Mouse (Mus musculus): ENCODE data around the gene Fam163b. TPM values are rescaled to one million over a fixed set of nuclear protein-coding genes. Genes with fewer than 3 reads are reported as not detected.

Fam163b gene
- polyA plus RNA-seq, 1 experiment from 2014 or later: 0.09 TPM

GRCm38 (mm10) chr2:27149457-27149856 lies 7.2 kb upstream of the Fam163b start:
- no peak overlapping the region for H3K27ac ChIP-seq (ENCODE audit: low read depth, low read length)
- no peak for ATAC-seq (replicated peaks; ENCODE audit: low FRiP score)
- H3K9me3 ChIP-seq (ENCODE audit: control insufficient read depth, low read length): no peaks in the 10 kb centered on the region
- H3K4me3 ChIP-seq (ENCODE audit: low read depth, low read length): no peak overlapping the region
- H3K4me1 ChIP-seq (replicated peaks; ENCODE audit: control insufficient read depth, insufficient read depth, low read length): no peaks in the 10 kb centered on the region
- H3K4me2 ChIP-seq (ENCODE audit: low read depth, low read length, severe bottlenecking): no peak overlapping the region
- 12% methylated on average over 2 of the region's 2 CpGs for WGBS
- H3K27me3 ChIP-seq (ENCODE audit: control insufficient read depth, insufficient read depth, low read length): no peaks in the 10 kb centered on the region
- no peaks in the 10 kb centered on the region for H3K36me3 ChIP-seq (ENCODE audit: control insufficient read depth, insufficient read depth, low read length)
- no peak overlapping the region for H3K9ac ChIP-seq (ENCODE audit: low read length)
- DNase-seq (ENCODE audit: low spot score): no peak

- Histone ChIP-seq H3K4me3 (ENCODE audit: low read depth, low read length) (no peak overlapping the region), H3K27ac (ENCODE audit: low read depth, low read length) (no peak overlapping the region), H3K9me3 (ENCODE audit: control insufficient read depth, low read length) (no peaks in the 10 kb centered on the region), H3K9ac (ENCODE audit: low read length) (no peak overlapping the region), H3K36me3 (ENCODE audit: control insufficient read depth, insufficient read depth, low read length) (no peaks in the 10 kb centered on the region), H3K4me2 (ENCODE audit: low read depth, low read length, severe bottlenecking) (no peak overlapping the region), H3K4me1 (replicated peaks; ENCODE audit: control insufficient read depth, insufficient read depth, low read length) (0 out of 2 replicates have a peak, but pooled peaks cover 3% of the 10 kb centered on the region), H3K27me3 (ENCODE audit: control insufficient read depth, insufficient read depth, low read length) (peaks cover 7% of the 10 kb centered on the region)
- DNase-seq (ENCODE audit: low spot score) (no peak), ATAC-seq (replicated peaks; ENCODE audit: low FRiP score) (no peak)
- 84% methylated on average over 6 of the region's 6 CpGs for WGBS
These were observed 4.5 kb upstream of the Fam163b start for GRCm38 (mm10) chr2:27146840-27147239.

- H3K27me3 ChIP-seq (ENCODE audit: control insufficient read depth, insufficient read depth, low read length): peaks cover 9% of the 10 kb centered on the region
- WGBS: 76% methylated on average over 2 of the region's 2 CpGs
- no peak overlapping the region for H3K9ac ChIP-seq (ENCODE audit: low read length)
- H3K9me3 ChIP-seq (ENCODE audit: control insufficient read depth, low read length): no peaks in the 10 kb centered on the region
- H3K4me3 ChIP-seq (ENCODE audit: low read depth, low read length): no peak overlapping the region
- DNase-seq (ENCODE audit: low spot score): no peak
- H3K36me3 ChIP-seq (ENCODE audit: control insufficient read depth, insufficient read depth, low read length): no peaks in the 10 kb centered on the region
- no peak for ATAC-seq (replicated peaks; ENCODE audit: low FRiP score)
- H3K4me2 ChIP-seq (ENCODE audit: low read depth, low read length, severe bottlenecking): no peak overlapping the region
- H3K27ac ChIP-seq (ENCODE audit: low read depth, low read length): no peak overlapping the region
- 0 out of 2 replicates have a peak, but pooled peaks cover 4% of the 10 kb centered on the region for H3K4me1 ChIP-seq (replicated peaks; ENCODE audit: control insufficient read depth, insufficient read depth, low read length)
These were observed 2.7 kb upstream of the Fam163b start for GRCm38 (mm10) chr2:27144957-27145356.

- Histone ChIP-seq H3K36me3 (ENCODE audit: control insufficient read depth, insufficient read depth, low read length) (no peaks in the 10 kb centered on the region), H3K27me3 (ENCODE audit: control insufficient read depth, insufficient read depth, low read length) (peaks cover 9% of the 10 kb centered on the region), H3K4me3 (ENCODE audit: low read depth, low read length) (no peak overlapping the region), H3K27ac (ENCODE audit: low read depth, low read length) (no peak overlapping the region), H3K9ac (ENCODE audit: low read length) (no peak overlapping the region), H3K4me2 (ENCODE audit: low read depth, low read length, severe bottlenecking) (no peak overlapping the region), H3K9me3 (ENCODE audit: control insufficient read depth, low read length) (no peaks in the 10 kb centered on the region), H3K4me1 (replicated peaks; ENCODE audit: control insufficient read depth, insufficient read depth, low read length) (0 out of 2 replicates have a peak, but pooled peaks cover 4% of the 10 kb centered on the region)
- ATAC-seq (replicated peaks; ENCODE audit: low FRiP score) (no peak), DNase-seq (ENCODE audit: low spot score) (no peak)
- 76% methylated on average over 4 of the region's 4 CpGs for WGBS
These were observed 3.9 kb downstream of the Fam163b start for GRCm38 (mm10) chr2:27138356-27138755.

GRCm38 (mm10) chr2:27136789-27137188 lies 5.5 kb downstream of the Fam163b start:
- Histone ChIP-seq H3K9ac (ENCODE audit: low read length) (no peak overlapping the region), H3K9me3 (ENCODE audit: control insufficient read depth, low read length) (no peaks in the 10 kb centered on the region), H3K4me1 (replicated peaks; ENCODE audit: control insufficient read depth, insufficient read depth, low read length) (0 out of 2 replicates have a peak, but pooled peaks cover under 1% of the 10 kb centered on the region), H3K4me2 (ENCODE audit: low read depth, low read length, severe bottlenecking) (no peak overlapping the region), H3K27me3 (ENCODE audit: control insufficient read depth, insufficient read depth, low read length) (peaks cover 2% of the 10 kb centered on the region), H3K4me3 (ENCODE audit: low read depth, low read length) (no peak overlapping the region), H3K27ac (ENCODE audit: low read depth, low read length) (no peak overlapping the region), H3K36me3 (ENCODE audit: control insufficient read depth, insufficient read depth, low read length) (no peaks in the 10 kb centered on the region)
- WGBS: 76% methylated on average over 1 of the region's 1 CpGs
- DNase-seq (ENCODE audit: low spot score) (no peak), ATAC-seq (replicated peaks; ENCODE audit: low FRiP score) (no peak)

GRCm38 (mm10) chr2:27136336-27136735 lies 6.0 kb downstream of the Fam163b start:
- no peak overlapping the region for H3K9ac ChIP-seq (ENCODE audit: low read length)
- ATAC-seq (replicated peaks; ENCODE audit: low FRiP score) (no peak), DNase-seq (ENCODE audit: low spot score) (no peak)
- no peaks in the 10 kb centered on the region; the same call in 1 of the 2 replicates for H3K27me3 ChIP-seq (ENCODE audit: control insufficient read depth, insufficient read depth, low read length)
- H3K4me1 ChIP-seq (replicated peaks; ENCODE audit: control insufficient read depth, insufficient read depth, low read length): no peaks in the 10 kb centered on the region
- 71% methylated on average over 3 of the region's 3 CpGs for whole genome bisulfite sequencing
- no peaks in the 10 kb centered on the region for H3K9me3 ChIP-seq (ENCODE audit: control insufficient read depth, low read length)
- no peak overlapping the region for H3K4me2 ChIP-seq (ENCODE audit: low read depth, low read length, severe bottlenecking)
- no peak overlapping the region for H3K4me3 ChIP-seq (ENCODE audit: low read depth, low read length)
- H3K27ac ChIP-seq (ENCODE audit: low read depth, low read length): no peak overlapping the region
- no peaks in the 10 kb centered on the region for H3K36me3 ChIP-seq (ENCODE audit: control insufficient read depth, insufficient read depth, low read length)

- DNase-seq (ENCODE audit: low spot score) (no peak), ATAC-seq (replicated peaks; ENCODE audit: low FRiP score) (no peak)
- H3K4me3 ChIP-seq (ENCODE audit: low read depth, low read length): no peak overlapping the region
- WGBS: 81% methylated on average over 5 of the region's 5 CpGs
- no peak overlapping the region for H3K27ac ChIP-seq (ENCODE audit: low read depth, low read length)
- no peaks in the 10 kb centered on the region for H3K9me3 ChIP-seq (ENCODE audit: control insufficient read depth, low read length)
- H3K36me3 ChIP-seq (ENCODE audit: control insufficient read depth, insufficient read depth, low read length): no peaks in the 10 kb centered on the region
- H3K4me1 ChIP-seq (replicated peaks; ENCODE audit: control insufficient read depth, insufficient read depth, low read length): no peaks in the 10 kb centered on the region
- no peak overlapping the region for H3K9ac ChIP-seq (ENCODE audit: low read length)
- no peaks in the 10 kb centered on the region; the same call in 1 of the 2 replicates for H3K27me3 ChIP-seq (ENCODE audit: control insufficient read depth, insufficient read depth, low read length)
- H3K4me2 ChIP-seq (ENCODE audit: low read depth, low read length, severe bottlenecking): no peak overlapping the region
These were observed 6.4 kb downstream of the Fam163b start for GRCm38 (mm10) chr2:27135935-27136334.

GRCm38 (mm10) chr2:27128990-27129389 lies 13.3 kb downstream of the Fam163b start:
- Histone ChIP-seq H3K27ac (ENCODE audit: low read depth, low read length) (no peak overlapping the region), H3K27me3 (ENCODE audit: control insufficient read depth, insufficient read depth, low read length) (no peaks in the 10 kb centered on the region), H3K4me3 (ENCODE audit: low read depth, low read length) (no peak overlapping the region), H3K4me1 (replicated peaks; ENCODE audit: control insufficient read depth, insufficient read depth, low read length) (no peaks in the 10 kb centered on the region), H3K9ac (ENCODE audit: low read length) (no peak overlapping the region), H3K4me2 (ENCODE audit: low read depth, low read length, severe bottlenecking) (no peak overlapping the region), H3K9me3 (ENCODE audit: control insufficient read depth, low read length) (no peaks in the 10 kb centered on the region), H3K36me3 (ENCODE audit: control insufficient read depth, insufficient read depth, low read length) (no peaks in the 10 kb centered on the region)
- ATAC-seq (replicated peaks; ENCODE audit: low FRiP score): no peak
- DNase-seq (ENCODE audit: low spot score): no peak
- 81% methylated on average over 3 of the region's 3 CpGs for WGBS

GRCm38 (mm10) chr2:27126496-27126895 lies 15.8 kb downstream of the Fam163b start:
- 55% methylated on average over 4 of the region's 4 CpGs for WGBS
- Histone ChIP-seq H3K27ac (ENCODE audit: low read depth, low read length) (no peak overlapping the region), H3K4me1 (replicated peaks; ENCODE audit: control insufficient read depth, insufficient read depth, low read length) (peaks cover 4% of the 10 kb centered on the region; the same call in 1 of the 2 replicates), H3K27me3 (ENCODE audit: control insufficient read depth, insufficient read depth, low read length) (no peaks in the 10 kb centered on the region), H3K9me3 (ENCODE audit: control insufficient read depth, low read length) (no peaks in the 10 kb centered on the region), H3K36me3 (ENCODE audit: control insufficient read depth, insufficient read depth, low read length) (no peaks in the 10 kb centered on the region), H3K4me2 (ENCODE audit: low read depth, low read length, severe bottlenecking) (no peak overlapping the region), H3K4me3 (ENCODE audit: low read depth, low read length) (no peak overlapping the region), H3K9ac (ENCODE audit: low read length) (no peak overlapping the region)
- DNase-seq (ENCODE audit: low spot score) (no peak), ATAC-seq (replicated peaks; ENCODE audit: low FRiP score) (no peak)
